Mouse (Mus musculus): ENCODE results near the gene Zbtb8a.

DNA sequence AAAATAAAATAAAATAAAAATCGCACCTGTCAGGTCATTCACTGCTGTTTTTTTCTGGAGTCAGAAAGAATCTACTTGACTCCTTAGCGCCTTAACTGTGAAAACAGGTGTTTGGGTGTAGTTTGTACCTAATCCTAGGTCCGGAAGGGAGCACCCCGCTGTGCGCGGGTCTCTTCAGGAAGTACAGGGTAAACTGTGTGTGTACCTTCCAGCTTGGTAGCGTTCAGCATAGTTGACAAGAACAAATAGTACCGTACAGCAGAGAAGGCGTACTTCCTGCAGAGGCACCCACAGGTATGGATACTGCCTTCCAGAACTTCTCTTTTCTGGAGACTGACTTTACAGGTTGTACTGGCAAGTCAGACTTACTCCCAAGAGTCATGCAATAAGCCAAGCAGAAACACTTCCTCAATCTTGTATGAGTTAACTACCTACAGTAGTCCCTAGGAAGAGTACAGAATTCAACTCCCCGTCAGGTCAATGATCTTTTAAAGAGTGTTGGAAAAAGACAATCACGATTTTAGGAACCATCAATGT is 3.6 kb downstream of the Zbtb8a start:
- TF ChIP-seq CTCF (IDR thresholded peaks at IDR 0.05; ENCODE audit: low read depth) (no peak), EP300 (IDR thresholded peaks at IDR 0.05; ENCODE audit: low read depth) (no peak)

Data from heart, postnatal 0 days (tissue).